Mouse (Mus musculus) adrenal gland, adult 18-20 months (tissue): Measurements from ENCODE around the gene Arpc5l. TPM values are rescaled to one million over a fixed set of nuclear protein-coding genes. Genes with fewer than 3 reads are reported as not detected.
"Not testable (repeated sequence)": the region's sequence is repeated elsewhere in the genome, so short reads cannot be mapped to it uniquely, and the experiment has no call there.

Source experiments
- DNase-seq, 2 experiments: peaks; one replicate each; pipeline ENCODE4 v3.0.0; 2021 to 2022; ENCODE audit warnings: low spot score in 2 of 2
- total RNA-seq, 2 experiments: library from RNA; stranded (reverse); gene quantifications; 1 replicate in 1 of 2; 2 replicates in 1 of 2; pipeline ENCODE4 v1.2.3; 2021

The Arpc5l gene
- total RNA-seq, 2 experiments from 2014 or later, result 82.3 to 82.5 TPM

GRCm38 (mm10) chr2:38999381-38999780, 5.8 kb upstream of the Arpc5l start:
- DNase-seq, result no peak

- no peak for DNase-seq
Measured at GRCm38 (mm10) chr2:38999910-39000586, 5.1 kb upstream of the Arpc5l start.

- no peak for DNase-seq
Measured at GRCm38 (mm10) chr2:39000587-39000919, 4.6 kb upstream of the Arpc5l start.

- no peak for DNase-seq
Measured at GRCm38 (mm10) chr2:39001866-39002265, 3.3 kb upstream of the Arpc5l start.

DNA sequence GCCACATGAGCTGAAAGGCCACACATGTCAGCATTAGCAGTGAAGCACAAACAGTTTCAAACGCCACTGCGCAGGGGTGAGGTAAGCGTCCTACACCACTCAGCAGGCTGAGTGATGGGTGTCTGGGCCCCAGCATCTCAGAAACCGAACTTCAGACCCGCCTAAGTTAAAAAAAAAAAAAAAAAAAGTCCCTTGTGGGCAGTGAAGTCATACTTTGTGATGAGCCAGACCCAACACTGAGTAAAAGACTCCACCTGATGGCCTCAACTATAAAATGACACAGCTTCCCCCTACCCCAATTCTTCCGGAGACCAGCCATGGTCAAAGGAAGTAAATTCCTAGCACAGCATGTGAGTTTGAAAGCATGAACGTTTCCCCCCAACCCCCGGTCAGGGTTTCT, 2.0 kb upstream of the Arpc5l start:
- no peak for DNase-seq

DNA sequence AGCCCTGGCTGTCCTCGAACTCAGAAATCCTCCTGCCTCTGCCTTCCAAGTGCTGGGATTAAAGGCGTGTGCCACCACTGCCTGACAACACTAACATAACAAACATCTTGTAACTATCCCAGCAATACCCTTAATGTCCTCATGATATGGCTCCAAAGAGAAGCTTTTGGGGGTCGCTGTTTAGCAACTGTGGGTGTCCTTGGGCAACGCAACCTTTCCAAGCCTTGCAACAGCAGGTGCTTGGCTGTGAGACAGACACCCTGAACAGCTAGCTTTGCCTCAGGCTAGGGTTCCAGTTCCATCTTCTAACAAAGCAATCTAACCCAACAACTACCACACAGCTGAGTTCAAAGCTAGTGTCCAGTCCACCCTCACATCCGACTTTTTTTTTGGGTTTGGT, 1.6 kb upstream of the Arpc5l start:
- no peak for DNase-seq

DNA sequence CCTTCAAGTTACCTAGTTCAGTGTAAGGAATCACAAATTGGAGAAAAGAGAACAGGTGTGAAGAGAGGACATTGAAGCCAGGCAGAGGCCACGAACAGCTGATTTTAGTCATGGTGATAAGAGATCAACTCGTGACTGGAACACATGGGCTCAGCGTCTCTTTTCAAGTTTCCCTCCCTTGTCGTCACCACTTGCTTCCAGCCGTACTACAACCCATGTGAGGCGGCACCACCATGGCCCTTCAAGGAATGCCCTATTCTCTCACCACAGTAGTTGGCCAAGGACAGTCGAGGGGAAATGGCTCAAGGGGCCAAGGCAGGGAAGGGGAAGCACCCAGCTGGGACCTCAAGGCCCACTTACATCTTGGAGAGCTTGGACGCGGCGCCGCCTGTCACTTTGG, 776 bp upstream of the Arpc5l start:
- no peak for DNase-seq

GRCm38 (mm10) chr2:39005574-39006079, 479 bp downstream of the Arpc5l start, which contains the start of gene Rpl35:
Gene Rpl35 (minus strand): TSS chr2:39005624.
- DNase-seq, result peak in 1 of 2 experiments; percentile 50

GRCm38 (mm10) chr2:39006149-39006730, 1.1 kb downstream of the Arpc5l start:
- no peak for DNase-seq

DNA sequence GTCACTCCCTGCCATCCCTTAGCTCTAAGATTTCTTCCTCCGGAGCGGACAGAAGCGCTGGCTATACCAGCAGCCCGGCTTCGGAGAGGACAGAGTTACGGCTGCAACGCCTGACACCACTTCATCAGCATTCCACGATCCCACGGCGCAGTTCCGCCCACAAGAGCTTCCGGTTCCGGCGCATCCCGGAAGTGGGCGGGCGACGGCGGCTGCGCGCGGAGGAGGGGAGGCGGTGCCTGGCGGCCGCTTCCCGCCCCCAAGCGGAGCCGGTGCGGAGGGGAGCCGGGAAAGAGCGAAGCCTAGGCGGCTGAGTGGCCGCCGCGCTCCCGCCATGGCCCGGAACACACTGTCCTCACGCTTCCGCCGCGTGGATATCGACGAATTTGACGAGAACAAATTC, 2.7 kb downstream of the Arpc5l start:
- peak; percentile 96 for DNase-seq

- DNase-seq, result no peak
Measured at GRCm38 (mm10) chr2:39008350-39008851, 3.3 kb downstream of the Arpc5l start.

- DNase-seq, result no peak
Measured at GRCm38 (mm10) chr2:39008954-39009365, 3.8 kb downstream of the Arpc5l start.

DNA sequence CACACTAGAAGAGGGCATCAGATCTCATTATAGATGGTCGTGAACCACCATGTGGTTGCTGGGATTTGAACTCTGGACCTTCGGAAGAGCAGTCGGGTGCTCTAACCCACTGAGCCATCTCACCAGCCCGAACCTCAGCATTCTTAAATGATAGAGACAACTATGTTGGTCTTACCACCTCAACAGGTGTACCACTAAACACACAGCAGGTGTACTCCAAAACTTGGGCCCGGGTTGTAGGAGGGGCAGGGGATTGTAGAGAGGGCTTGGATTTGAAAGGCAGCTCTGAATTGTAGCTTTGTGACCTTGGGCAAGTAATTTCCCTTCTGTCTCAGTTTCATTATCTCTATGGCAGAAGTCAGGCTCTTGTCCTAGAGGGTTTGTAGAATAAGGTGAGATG, 5.0 kb downstream of the Arpc5l start:
- DNase-seq, result not testable (repeated sequence)

- DNase-seq, result no peak
Measured at GRCm38 (mm10) chr2:39011264-39011663, 6.1 kb downstream of the Arpc5l start.

- no peak for DNase-seq
Measured at GRCm38 (mm10) chr2:39011971-39012370, 6.8 kb downstream of the Arpc5l start.

DNA sequence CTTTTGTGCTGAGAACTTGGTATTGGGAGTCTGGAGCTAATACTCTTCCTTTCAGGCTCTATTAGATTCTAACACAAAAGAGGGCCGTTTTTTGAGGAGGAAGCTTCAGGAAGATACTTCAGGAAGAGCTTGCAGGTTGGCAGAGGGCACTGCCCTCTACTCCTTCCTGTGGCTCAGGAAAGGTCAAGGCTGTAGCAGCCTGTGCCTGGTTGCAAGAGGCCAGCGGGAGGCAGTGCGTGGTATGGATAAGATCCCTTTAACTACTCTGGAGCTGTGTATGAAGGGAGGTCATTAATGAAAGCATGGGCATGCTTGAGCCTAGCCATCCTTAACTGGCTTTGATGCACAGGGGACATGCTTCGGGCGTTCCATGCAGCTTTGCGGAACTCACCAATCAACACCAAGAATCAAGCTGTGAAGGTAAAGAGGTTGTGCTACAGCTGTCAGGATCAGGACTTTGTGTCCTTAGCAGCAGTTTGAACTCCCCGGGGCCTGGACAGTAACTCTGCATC, 7.7 kb downstream of the Arpc5l start:
- no peak for DNase-seq

GRCm38 (mm10) chr2:39016581-39016980, 11.4 kb downstream of the Arpc5l start:
- DNase-seq, result no peak

DNA sequence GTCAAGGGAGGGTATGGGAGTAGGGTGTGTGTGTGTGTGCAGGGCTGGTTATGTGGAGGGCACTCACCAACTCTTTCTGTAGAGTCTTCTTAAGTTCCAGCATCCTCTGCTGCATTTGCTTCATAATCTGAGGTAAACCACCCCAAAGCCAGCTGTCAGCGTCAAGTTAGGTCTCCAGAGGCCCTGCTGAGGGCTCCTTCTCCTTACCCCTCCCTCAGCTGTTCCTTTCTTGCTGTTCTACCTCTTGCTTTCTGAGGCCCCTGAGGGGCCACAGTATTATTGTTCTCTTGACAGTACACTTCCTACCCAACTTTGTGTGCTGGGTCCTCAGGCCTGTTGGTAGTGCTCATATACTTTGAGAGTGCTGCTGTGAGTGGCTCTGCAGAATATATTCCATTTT, 14.9 kb downstream of the Arpc5l start:
- no peak for DNase-seq

DNA sequence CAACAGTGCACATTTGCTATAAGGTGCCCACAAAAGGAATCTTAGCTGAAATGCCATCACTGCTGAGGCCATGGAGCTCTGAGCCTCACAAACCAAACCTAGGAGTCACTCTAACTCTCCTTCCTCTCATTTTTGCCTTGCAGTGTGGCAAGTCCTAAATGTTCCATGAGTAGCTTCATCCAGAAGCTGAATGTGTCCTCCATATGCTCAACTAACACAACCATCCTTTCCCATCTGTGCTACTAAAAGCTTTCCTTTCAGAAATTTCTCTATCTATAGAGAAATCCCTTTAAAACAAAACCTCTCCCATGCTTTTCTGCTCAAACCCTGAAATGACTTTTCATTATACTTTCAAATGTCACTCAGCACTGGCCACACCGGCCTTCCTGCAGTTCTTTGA, 26.5 kb downstream of the Arpc5l start:
- DNase-seq, result no peak

- DNase-seq, result no peak
Measured at GRCm38 (mm10) chr2:39040215-39040614, 35.1 kb downstream of the Arpc5l start.

DNA sequence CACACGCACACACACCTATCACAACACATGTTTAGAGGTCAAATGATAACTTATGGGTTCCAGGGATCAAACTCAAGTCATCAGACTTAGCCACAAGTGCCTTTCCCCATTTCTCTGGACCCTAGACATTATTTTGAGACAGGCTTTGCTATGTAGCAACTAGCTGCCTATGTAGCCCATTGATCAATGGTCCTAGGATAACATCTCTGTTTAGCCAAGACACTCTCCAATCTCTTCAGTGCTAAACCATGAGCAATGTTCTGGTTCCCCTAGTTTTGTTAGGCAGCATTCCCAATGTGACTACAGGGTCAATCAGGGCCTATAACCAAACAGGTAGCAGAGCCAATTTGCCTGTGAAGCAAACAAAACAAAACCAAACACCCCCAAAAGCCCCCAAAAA, 43.4 kb downstream of the Arpc5l start:
- DNase-seq, result no peak

GRCm38 (mm10) chr2:39064687-39065399, 59.7 kb downstream of the Arpc5l start:
- no peak for DNase-seq
